Mouse (Mus musculus) hematopoietic stem cell, adult 5-6 weeks (primary cell): ENCODE measurements around the gene Stau1. TPM values are rescaled to one million over a fixed set of nuclear protein-coding genes. Genes with fewer than 3 reads are reported as not detected.
A peak's percentile ranks its signal among the peaks of the same experiment; 100 is the strongest.

Source experiments
- ATAC-seq, 2 experiments: fragments of 125-278 bp in 1 of 2; replicated peaks in 1 of 2; 2 replicates each; pipeline ENCODE4 v1.8.0; 2016 to 2017; ENCODE audit warnings: inconsistent platforms in 2 of 2, mild to moderate bottlenecking in 2 of 2, moderate number of reproducible peaks in 2 of 2, low read depth in 1 of 2, moderate TSS enrichment in 1 of 2; ENCODE audit not compliant: low FRiP score in 2 of 2, poor library complexity in 2 of 2, severe bottlenecking in 2 of 2, insufficient read depth in 1 of 2, low TSS enrichment in 1 of 2
- total RNA-seq: library from RNA; stranded (forward); fragments of 172-1452, 232-1000 nt; gene quantifications from 2 replicates; pipeline ENCODE4 v1.2.3, GENCODE M21; 2017

Gene Stau1
- total RNA-seq, 1 experiment from 2014 or later = 49.4 TPM

GRCm38 (mm10) chr2:167001486-167001885 lies 5.4 kb upstream of the Stau1 start:
- ATAC-seq = no peak

DNA sequence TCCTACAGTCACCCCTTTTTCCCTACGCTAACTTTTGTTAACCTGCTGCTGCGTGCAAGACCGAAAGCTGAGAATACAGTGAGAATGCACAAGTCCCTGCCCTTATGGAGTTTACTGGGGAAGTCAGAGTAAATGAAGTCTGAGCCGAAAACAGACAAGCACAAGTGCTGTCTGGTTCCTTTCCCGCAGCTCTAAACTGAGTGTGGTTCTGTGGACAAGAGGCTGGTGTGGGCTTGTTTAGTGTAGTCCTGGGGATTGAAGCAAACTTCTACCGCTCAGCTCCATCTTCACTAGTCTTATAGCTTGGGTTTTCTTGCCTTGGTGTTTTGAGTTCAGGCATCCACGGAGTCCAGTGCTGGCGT lies 415 bp upstream of the Stau1 start:
- ATAC-seq = peak; percentile 15 to 26; a peak in 3 of 4 replicates

- ATAC-seq = peak; percentile 10 to 24; a peak in 1 of 4 replicates
Measured at GRCm38 (mm10) chr2:166995021-166995795, 891 bp downstream of the Stau1 start.

DNA sequence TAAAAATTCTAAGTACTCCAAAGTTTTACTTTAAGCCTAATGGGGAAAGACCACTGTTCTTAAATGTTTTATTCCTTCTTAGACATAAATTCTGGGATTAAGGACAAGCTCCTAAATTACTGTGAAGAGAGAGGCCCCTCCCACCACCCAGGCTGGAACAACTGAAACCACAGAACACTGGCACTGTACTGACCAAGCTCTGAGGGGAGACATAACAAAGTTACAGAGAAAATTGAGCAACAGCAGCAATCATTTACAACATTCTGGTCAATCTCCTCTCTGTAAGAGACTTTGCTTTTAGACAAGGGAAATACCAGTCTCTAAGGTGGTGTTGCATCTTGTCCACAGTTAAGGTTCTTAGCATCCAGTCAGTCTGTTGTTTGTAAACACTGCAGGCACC lies 4.2 kb downstream of the Stau1 start:
- ATAC-seq = no peak

DNA sequence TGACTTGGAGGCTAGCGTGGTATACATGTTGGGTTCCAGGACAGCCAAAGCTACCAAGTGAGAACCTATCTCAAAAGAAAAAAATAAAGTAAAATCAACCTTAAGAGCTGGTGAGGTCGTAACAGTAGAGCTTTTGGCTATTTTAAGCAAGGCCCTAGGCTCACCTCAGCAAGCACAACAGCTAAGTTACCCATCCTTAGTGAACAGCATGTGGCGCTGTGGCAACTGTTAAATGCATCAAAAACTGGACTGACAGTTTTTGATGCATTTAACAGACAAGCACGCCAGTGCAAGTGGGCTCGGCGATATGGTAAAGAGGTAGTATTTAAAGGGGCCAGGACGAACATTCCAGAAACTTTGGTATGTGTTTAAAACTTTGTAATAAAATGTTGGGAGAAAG lies 5.2 kb downstream of the Stau1 start:
- no peak for ATAC-seq

- no peak for ATAC-seq
Measured at GRCm38 (mm10) chr2:166983351-166983894, 12.7 kb downstream of the Stau1 start.

DNA sequence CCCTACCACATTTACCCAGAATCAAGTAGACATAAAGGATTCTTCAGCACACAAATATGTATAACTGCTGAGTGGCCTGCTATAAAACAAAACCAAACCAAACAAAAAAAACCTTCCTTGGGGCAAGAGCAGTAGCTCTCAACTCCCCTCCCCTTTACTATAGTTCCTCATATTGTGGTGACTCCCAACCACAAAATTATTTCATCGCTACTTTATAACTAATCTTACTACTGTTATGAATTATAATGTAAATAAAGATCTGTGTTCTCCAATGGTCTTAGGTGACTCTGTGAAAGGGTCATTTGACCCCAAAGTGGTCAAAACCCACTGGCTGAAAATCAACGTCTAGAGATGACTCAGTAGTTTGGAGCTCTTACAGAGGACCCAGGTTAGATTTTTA lies 15.9 kb downstream of the Stau1 start:
- peak; percentile 59 to 66; a peak in 3 of 4 replicates for ATAC-seq

DNA sequence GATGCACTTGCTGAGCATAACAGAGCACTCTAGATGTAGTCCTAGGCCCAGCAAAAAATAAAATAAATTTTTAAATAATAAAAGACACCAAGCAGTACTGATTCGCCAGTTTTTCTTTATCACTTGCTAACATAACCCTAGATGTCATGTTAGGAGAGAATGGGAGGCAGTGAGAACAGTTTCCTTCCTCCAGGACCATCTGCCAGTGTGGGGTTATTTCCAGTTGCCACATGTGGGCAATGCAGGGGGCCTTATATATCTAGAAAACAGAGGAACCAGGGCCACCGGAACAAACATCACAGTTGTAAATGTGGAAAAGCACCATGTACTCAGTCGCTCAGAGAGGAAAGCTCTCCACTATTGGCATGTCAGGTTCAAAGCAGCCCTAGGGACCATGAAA lies 18.6 kb downstream of the Stau1 start:
- ATAC-seq = no peak

DNA sequence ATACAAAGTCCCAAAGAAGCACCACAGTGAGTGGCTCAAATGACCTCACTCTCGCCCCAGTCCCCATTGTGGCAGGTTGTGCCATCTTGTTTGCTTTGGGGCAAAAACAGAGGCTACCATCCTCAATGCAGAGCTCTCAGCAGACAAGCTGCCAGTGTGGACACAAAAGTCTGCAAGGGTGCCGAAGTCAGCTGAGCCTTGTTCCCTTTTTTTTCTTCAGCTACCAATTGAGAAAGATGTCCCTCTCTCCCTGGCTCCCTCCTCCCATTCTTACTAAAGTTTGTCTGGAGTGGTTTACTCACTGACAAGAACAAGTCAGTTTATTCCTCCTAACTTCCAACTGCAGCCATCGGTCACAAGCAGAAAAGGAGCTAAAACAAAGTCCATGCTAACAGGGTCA lies 19.7 kb downstream of the Stau1 start:
- ATAC-seq = peak; percentile 43 to 50; a peak in 2 of 4 replicates

DNA sequence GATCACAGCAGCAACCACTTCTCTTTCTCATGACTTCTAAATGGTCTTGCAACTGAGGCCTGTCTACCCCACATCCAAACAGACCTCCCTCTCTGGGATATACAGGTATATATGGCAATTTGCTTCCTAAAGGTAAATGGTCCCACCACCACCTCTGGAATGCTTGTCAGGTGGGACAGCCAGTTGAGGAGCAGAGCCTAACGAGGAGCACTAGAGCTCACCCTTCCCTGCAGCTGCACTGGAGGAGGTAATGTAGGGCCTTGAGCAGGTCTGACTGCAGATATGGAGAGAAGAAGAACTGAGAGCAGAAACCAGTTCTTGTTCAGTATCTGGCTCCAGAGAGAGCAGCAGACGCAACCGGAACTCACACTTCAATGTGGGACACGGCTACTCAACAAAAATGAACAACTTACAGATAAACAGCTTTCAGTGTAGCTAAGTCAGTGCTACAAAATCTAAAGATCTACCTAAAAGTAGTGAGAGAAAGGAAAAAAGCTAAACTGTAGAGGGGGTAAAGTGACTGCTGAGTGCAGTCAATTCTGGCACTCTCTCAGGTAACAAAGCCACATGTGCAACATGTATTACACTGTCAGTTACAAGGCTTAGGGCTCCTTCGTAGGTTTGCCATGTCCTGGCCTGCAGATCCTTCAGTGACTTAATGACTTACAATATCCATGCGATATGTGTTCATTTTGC lies 21.8 kb downstream of the Stau1 start:
- no peak for ATAC-seq

- ATAC-seq = no peak
Measured at GRCm38 (mm10) chr2:166973153-166973552, 22.9 kb downstream of the Stau1 start.

- no peak for ATAC-seq
Measured at GRCm38 (mm10) chr2:166964773-166965172, 31.3 kb downstream of the Stau1 start.

DNA sequence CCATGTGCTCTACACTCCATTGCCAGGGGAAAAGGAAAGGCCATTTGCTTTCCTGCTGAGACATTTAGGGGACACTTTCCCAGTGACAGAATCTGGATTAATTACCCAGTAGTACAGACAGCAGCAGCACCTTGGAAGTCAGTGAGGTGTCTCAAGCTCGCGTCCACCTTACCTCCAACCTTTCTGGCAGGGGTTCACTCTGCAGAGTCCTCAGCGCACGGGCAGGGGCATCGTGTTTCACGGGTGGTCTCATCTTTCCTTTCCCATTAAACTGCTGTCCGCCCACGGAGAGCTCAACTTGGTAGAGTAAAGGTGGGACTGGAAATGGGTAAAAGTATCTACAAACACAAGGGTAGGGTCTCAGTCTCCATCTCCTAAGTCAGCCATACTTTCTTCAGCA lies 32.8 kb downstream of the Stau1 start:
- no peak for ATAC-seq

GRCm38 (mm10) chr2:166960648-166961330 lies 35.3 kb downstream of the Stau1 start:
- no peak for ATAC-seq

DNA sequence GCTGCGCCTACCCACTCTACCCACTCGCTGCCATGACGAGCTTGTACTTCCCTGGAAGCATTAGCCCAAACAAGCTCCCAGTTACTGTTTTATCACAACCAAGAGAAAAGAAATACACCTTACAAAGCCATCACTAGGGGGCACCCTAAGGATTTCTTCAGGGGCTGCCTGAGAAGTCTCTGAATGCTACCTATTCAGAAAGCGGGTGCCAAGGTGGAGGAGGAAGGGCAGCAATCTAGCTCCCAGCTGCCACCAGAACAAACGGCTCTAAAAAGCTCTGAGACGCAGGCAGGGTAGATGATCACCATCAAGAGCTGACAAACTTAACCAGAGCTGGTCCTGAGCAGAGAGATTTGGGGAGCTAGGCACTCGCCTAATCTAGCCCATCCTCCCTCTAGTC lies 39.3 kb downstream of the Stau1 start:
- peak; percentile 58 to 61 for ATAC-seq

GRCm38 (mm10) chr2:166952151-166952550 lies 43.9 kb downstream of the Stau1 start:
- no peak for ATAC-seq

DNA sequence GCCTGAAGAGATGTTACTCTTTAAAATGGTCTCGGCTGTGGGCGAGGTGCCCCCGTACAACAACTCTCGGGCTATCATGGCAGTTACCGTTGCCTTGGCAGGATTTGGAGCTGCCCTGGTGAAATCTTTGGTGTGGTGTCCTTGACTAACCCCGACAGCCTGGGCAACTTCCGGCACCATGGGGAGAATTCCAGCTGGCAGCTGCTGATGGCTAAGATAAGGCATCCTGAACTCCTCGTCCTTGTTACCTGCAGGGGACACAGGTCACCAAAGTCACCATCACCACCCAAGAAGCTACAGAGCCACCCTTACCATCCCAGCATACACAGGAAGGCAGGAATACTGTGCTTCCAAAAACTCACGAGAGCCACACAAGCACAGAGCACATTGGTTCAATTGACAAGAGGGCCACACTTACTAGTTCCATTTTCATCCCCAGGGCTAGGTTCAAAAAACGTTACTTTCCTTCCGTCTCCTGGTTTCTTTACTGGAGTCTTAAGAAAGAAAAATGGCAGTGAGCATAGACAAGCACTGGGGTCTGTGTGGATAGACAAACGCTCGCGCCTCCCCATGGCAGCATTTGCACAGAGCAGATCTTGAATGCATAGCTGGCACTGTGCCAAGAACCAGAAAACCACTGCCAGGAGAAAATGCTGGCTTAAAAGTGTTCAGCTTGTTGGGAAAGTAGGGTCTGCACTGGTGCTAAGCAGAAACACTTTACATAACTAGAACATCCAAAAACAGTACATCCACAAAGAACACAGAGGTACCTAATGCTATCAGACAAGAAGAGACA lies 45.0 kb downstream of the Stau1 start:
- no peak for ATAC-seq
